Mouse (Mus musculus): ENCODE data around the gene Haspin.

Gene Haspin

GRCm38 (mm10) chr11:73087700-73088480 is 50.2 kb downstream of the Haspin start:
- no peak for DNase-seq (ENCODE audit: low spot score in 2 of 2)

Data from left cerebral cortex, adult 9 months (tissue).